Comparison of ENCODE assay signal across 8 mouse cellular contexts in genomic region chrX:169972791-169973494, GRCm38 (mm10). TPM values are rescaled to one million over a fixed set of nuclear protein-coding genes. Genes with fewer than 3 reads are reported as not detected.
DNase-seq lines count a peak whose midpoint lies in the region; ATAC-seq and TF ChIP-seq lines count a peak whose summit lies in the region.
"Not testable (repeated sequence)": the region's sequence is repeated elsewhere in the genome, so short reads cannot be mapped to it uniquely, and the experiment has no call there.

No protein-coding gene starts in this region.

- WGBS in heart, postnatal 0 days, result 56% methylated on average over 6 of the region's 6 CpGs
- 71% methylated on average over 6 of the region's 6 CpGs for WGBS in kidney, embryonic 16.5 days
- 63% methylated on average over 6 of the region's 6 CpGs for WGBS in liver, embryonic 12.5 days (ENCODE audit: insufficient replicate concordance)

- H3K36me3 ChIP-seq in ES-E14 (ENCODE audit: control insufficient read depth, insufficient read depth, low read length, poor library complexity, severe bottlenecking), result peaks cover 68% of the 10 kb centered on the region
- not testable (repeated sequence) for H3K36me3 ChIP-seq in heart, postnatal 0 days (replicated peaks; ENCODE audit: control insufficient read depth, insufficient read depth, low read length); splenic B cell, adult 2 months (ENCODE audit: control insufficient read depth, insufficient read depth, low read length, poor library complexity, severe bottlenecking)
- H3K36me3 ChIP-seq in kidney, embryonic 16.5 days (ENCODE audit: insufficient read depth, low read length), result peaks cover 17% of the 10 kb centered on the region
- H3K36me3 ChIP-seq in liver, embryonic 12.5 days, result peaks cover 52% of the 10 kb centered on the region

- not testable (repeated sequence) for H3K4me3 ChIP-seq in ES-E14 (ENCODE audit: insufficient read depth in 1 of 2, low read depth in 1 of 2, low read length in 2 of 2, poor library complexity in 1 of 2, severe bottlenecking in 1 of 2); heart, postnatal 0 days (ENCODE audit: low read depth, low read length); kidney, embryonic 16.5 days (ENCODE audit: low read length); liver, embryonic 12.5 days

- not testable (repeated sequence) for H3K9ac ChIP-seq in ES-E14 (ENCODE audit: insufficient read depth, low read depth, low read length, poor library complexity, severe bottlenecking); heart, postnatal 0 days (replicated peaks; ENCODE audit: low read depth, low read length); kidney, embryonic 16.5 days (replicated peaks; ENCODE audit: low read length); liver, embryonic 12.5 days

- TF ChIP-seq CTCF in heart, postnatal 0 days (IDR thresholded peaks at IDR 0.05; ENCODE audit: low read depth), result not testable (repeated sequence)

- not testable (repeated sequence) for H3K4me2 ChIP-seq in heart, postnatal 0 days (ENCODE audit: low read depth, low read length); kidney, embryonic 16.5 days (replicated peaks; ENCODE audit: low read depth, low read length); liver, embryonic 12.5 days

- ATAC-seq in heart, postnatal 0 days (ENCODE audit: insufficient read depth, low read depth); kidney, embryonic 16.5 days (ENCODE audit: low FRiP score, low TSS enrichment): not testable (repeated sequence)
- ATAC-seq in liver, embryonic 12.5 days, result 0 out of 2 replicates have a peak, but pooled peaks have one; percentile 3

- H3K9me3 ChIP-seq in ES-E14 (ENCODE audit: control insufficient read depth, insufficient read depth, low read depth, low read length), result peaks cover 65% of the 10 kb centered on the region
- not testable (repeated sequence) for H3K9me3 ChIP-seq in heart, postnatal 0 days (replicated peaks; ENCODE audit: control insufficient read depth, low read length); kidney, embryonic 16.5 days (ENCODE audit: low read length); liver, embryonic 12.5 days (replicated peaks)

- not testable (repeated sequence) for TF ChIP-seq EP300 in heart, postnatal 0 days (IDR thresholded peaks at IDR 0.05; ENCODE audit: low read depth)

- H3K27me3 ChIP-seq in heart, postnatal 0 days (ENCODE audit: control insufficient read depth, insufficient read depth, low read length); kidney, embryonic 16.5 days (ENCODE audit: insufficient read depth, low read length); liver, embryonic 12.5 days (replicated peaks); splenic B cell, adult 2 months (ENCODE audit: control insufficient read depth, insufficient read depth, low read length, poor library complexity, severe bottlenecking): not testable (repeated sequence)

- not testable (repeated sequence) for H3K27ac ChIP-seq in ES-E14 (ENCODE audit: insufficient read depth, low read depth, low read length, poor library complexity, severe bottlenecking); heart, postnatal 0 days (ENCODE audit: low read depth); liver, embryonic 12.5 days
- peak overlapping the region; percentile 5 for H3K27ac ChIP-seq in kidney, embryonic 16.5 days (ENCODE audit: low read length)

- in situ Hi-C loops in ES-E14 (cut with MboI; ENCODE audit: low sequenced_read_pairs in 2 of 2, unreplicated experiment in 2 of 2), result not testable (repeated sequence)

- not testable (repeated sequence) for H3K4me1 ChIP-seq in ES-E14 (ENCODE audit: control insufficient read depth in 2 of 2, insufficient read depth in 2 of 2, low read length in 2 of 2, poor library complexity in 1 of 2); heart, postnatal 0 days (ENCODE audit: control insufficient read depth, insufficient read depth); kidney, embryonic 16.5 days (ENCODE audit: insufficient read depth, low read length); liver, embryonic 12.5 days

- peak; percentile 54 for DNase-seq in ES-E14 (ENCODE audit: low read depth, low spot score)
- peak; percentile 62 for DNase-seq in c-Kit-positive CD71-negative TER-119-negative erythroid progenitor cells, embryonic 14.5 days (ENCODE audit: low read depth)
- peak; percentile 49 for DNase-seq in forelimb bud, embryonic 11.5 days (ENCODE audit: low read depth, low spot score)
- peak; percentile 9 for DNase-seq in heart, postnatal 0 days (ENCODE audit: low spot score)
- DNase-seq in monocyte, adult 2 months (ENCODE audit: low read depth in 1 of 2, low spot score in 2 of 2), result peak; percentile 34 to 66
- DNase-seq in splenic B cell, adult 2 months (ENCODE audit: low read depth, low spot score), result peak; percentile 93

RNA-seq across cellular contexts. Expression of gene Gm21887, which starts 36.5 kb away (rescaled TPM):
- 165 and 322 TPM in 2 replicates for total RNA-seq in ES-E14 (2012; rRNA removed)
- total RNA-seq in heart, postnatal 0 days (2014; rRNA removed; ENCODE audit: low replicate concordance), result 0.88 and 16.5 TPM in 2 replicates
- 32.6 and 63.9 TPM in 2 replicates for polyA plus RNA-seq in heart, postnatal 0 days (2015; fragmentation: Nextera tagmentation; extraction: Ambion mirVana)
- 162 and 299 TPM in 2 replicates for polyA plus RNA-seq in kidney, embryonic 16.5 days (2015; fragmentation: Nextera tagmentation; extraction: Ambion mirVana)
- 196 and 237 TPM in 2 replicates for polyA plus RNA-seq in liver, embryonic 12.5 days (2016; fragmentation: Nextera tagmentation; extraction: Ambion mirVana)

Comparison
In these comparisons a context has a peak if more than half of its experiments do, and no peak if none do; other contexts are left out.
1. DNase-seq: peak in every context shown above with its lines; median percentile 93 in splenic B cell, adult 2 months; 62 in c-Kit-positive CD71-negative TER-119-negative erythroid progenitor cells, embryonic 14.5 days; 54 in ES-E14; 50 in monocyte, adult 2 months; 49 in forelimb bud, embryonic 11.5 days; 9 in heart, postnatal 0 days.